Mouse (Mus musculus): Measurements from ENCODE around the gene Tmem101. TPM values are rescaled to one million over a fixed set of nuclear protein-coding genes. Genes with fewer than 3 reads are reported as not detected.

The Tmem101 gene
- polyA plus RNA-seq, 2 experiments, result 29.7 to 37.1 TPM

DNA sequence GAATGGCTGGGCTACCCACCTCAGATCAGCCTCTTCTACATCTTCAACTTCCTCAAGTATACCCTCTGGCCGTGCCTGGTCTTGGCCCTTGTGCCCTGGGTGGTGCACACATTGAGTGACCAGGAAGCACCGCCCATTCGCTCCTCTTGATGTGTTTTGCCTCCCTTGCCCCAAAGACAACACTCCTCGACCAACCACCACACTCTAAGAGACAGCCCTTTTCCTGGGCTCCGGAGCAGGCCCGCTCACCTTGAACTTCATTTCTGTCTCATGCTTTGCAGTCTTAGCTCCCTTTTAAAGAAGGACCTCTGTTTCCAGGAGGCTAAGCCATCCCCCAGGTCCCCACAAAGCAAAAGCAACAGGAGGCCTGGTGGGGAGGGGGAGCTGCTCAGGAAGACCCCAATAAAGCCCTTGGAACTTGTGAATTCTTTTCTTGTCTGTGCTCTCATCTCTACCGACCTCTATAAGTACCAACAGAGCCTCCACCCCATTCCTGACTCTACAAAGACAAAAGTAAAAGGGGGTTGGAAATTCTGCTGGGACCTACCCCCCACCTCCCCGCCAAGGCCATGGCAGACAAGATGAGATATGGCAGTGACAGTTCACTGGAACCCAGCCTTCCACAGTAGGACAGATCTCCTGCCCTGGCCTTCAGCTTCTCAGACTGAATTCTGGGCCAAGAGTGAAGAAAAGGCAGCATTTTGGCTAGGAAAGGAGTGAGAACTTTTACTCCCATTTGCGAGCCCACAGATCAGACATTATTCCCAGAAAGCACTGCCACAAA is 37.6 kb upstream of the Tmem101 start:
- no peak for DNase-seq (ENCODE audit: low spot score)
- WGBS, result 80% methylated on average over 9 of the region's 9 CpGs
- H3K36me3 ChIP-seq (ENCODE audit: control insufficient read depth, insufficient read depth, low read length), result peaks cover 58% of the 10 kb centered on the region

DNA sequence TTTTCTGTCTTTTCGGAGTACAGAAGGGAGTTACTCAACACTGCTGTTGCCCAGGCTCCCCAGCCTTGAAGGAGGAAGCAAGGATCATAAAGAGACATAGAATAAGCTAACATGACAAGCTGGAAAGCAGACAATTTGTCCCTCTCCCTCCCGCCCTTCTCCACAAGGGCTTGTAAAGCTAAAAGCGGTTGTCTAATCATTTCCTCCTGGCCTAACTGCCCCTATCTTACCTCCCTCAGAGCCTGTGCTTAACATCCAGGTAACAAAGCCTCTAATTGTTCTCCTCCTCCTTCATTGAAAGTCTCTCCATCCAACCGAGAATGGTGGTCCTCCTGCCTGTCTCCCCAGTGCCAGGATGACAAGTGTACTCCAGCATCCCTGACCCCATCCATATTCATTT is 34.6 kb upstream of the Tmem101 start:
- Histone ChIP-seq H3K27ac (replicated peaks; ENCODE audit: low read depth, low read length) (no peak overlapping the region), H3K4me1 (ENCODE audit: control insufficient read depth, insufficient read depth, low read length) (peaks cover 11% of the 10 kb centered on the region), H3K9ac (ENCODE audit: low read depth, low read length, severe bottlenecking) (0 out of 2 replicates have a peak overlapping the region, but pooled peaks have one; percentile 12), H3K4me3 (replicated peaks; ENCODE audit: low read length) (peak overlapping the region; percentile 44; the same call in 1 of the 2 replicates), H3K4me2 (replicated peaks; ENCODE audit: low read depth, low read length, severe bottlenecking) (peak overlapping the region; percentile 67), H3K27me3 (ENCODE audit: control insufficient read depth, insufficient read depth, low read length) (no peaks in the 10 kb centered on the region), H3K9me3 (ENCODE audit: control insufficient read depth, low read length) (no peaks in the 10 kb centered on the region), H3K36me3 (ENCODE audit: control insufficient read depth, insufficient read depth, low read length) (peaks cover 30% of the 10 kb centered on the region)
- ATAC-seq (ENCODE audit: low FRiP score, low read depth) (no peak), DNase-seq (ENCODE audit: low spot score) (no peak)
- whole genome bisulfite sequencing, result 23% methylated on average over 4 of the region's 4 CpGs
- no peak for TF ChIP-seq POLR2A (IDR thresholded peaks at IDR 0.05; ENCODE audit: borderline replicate concordance, extremely low read depth, insufficient read depth, insufficient read length)

More for the DNA sequence above, 37.6 kb upstream of the Tmem101 start:
- H3K4me1 ChIP-seq (ENCODE audit: control insufficient read depth, insufficient read depth, low read length), result peaks cover 11% of the 10 kb centered on the region
- H3K4me3 ChIP-seq (replicated peaks; ENCODE audit: low read length), result no peak overlapping the region
- TF ChIP-seq POLR2A (IDR thresholded peaks at IDR 0.05; ENCODE audit: borderline replicate concordance, extremely low read depth, insufficient read depth, insufficient read length), result no peak
- no peak for ATAC-seq (ENCODE audit: low FRiP score, low read depth)
- no peaks in the 10 kb centered on the region for H3K9me3 ChIP-seq (ENCODE audit: control insufficient read depth, low read length)
- H3K27me3 ChIP-seq (ENCODE audit: control insufficient read depth, insufficient read depth, low read length), result no peaks in the 10 kb centered on the region
- no peak overlapping the region for H3K4me2 ChIP-seq (replicated peaks; ENCODE audit: low read depth, low read length, severe bottlenecking)
- H3K9ac ChIP-seq (ENCODE audit: low read depth, low read length, severe bottlenecking), result no peak overlapping the region
- H3K27ac ChIP-seq (replicated peaks; ENCODE audit: low read depth, low read length), result no peak overlapping the region

DNA sequence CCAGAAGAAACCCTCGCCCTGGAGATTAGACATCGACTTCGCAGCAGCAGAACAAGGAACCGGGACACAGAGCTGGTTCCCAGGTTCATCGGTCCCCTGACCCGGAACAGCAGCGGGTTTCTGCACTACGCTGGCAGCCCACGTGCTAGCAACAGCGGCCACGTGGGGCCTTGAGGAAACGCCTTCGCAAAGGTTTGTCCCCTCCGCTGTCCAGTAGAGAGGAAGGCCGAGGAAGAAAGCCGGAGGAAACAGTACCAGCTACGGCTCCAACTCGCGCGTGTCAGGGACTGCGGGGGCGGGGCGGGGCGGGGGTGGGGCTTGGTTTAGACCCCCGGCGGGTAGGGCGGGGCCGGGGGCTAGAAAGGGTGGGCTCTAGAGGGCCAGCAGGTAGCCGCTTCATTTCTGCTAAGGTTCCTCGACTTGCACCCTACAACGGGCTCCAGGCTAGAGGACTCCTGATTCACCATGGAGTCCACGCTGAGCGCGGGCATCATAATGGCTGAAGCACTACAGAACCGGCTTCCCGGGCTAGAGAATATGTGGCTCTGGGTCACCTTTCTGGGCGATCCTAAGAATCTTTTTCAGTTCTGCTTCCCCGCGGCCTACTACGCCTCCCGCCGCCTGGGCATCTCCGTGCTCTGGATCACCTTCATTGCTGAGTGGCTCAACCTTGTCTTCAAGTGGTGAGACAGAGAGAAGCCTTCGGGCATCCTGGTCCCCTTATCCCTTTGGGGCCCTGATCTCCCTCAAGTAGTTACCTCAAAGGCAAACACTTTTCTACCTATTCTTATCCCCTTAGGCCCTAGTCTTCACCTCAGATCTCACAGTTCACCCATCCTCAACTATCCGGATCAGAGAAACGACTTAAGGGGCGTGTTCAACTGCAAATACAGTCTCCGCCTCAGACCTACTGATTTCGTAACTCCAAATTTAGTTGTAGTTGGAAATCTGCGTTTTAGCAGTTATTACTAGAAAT is 33.5 kb upstream of the Tmem101 start, which contains the start of gene G6pc3:
Gene G6pc3, plus strand, starts transcription at position 160 of the 976 bp plus-strand sequence.
- peaks cover 11% of the 10 kb centered on the region for H3K4me1 ChIP-seq (ENCODE audit: control insufficient read depth, insufficient read depth, low read length)
- H3K36me3 ChIP-seq (ENCODE audit: control insufficient read depth, insufficient read depth, low read length), result peaks cover 19% of the 10 kb centered on the region
- peak; percentile 90 for DNase-seq (ENCODE audit: low spot score)
- H3K27me3 ChIP-seq (ENCODE audit: control insufficient read depth, insufficient read depth, low read length), result no peaks in the 10 kb centered on the region
- peak; percentile 83 for ATAC-seq (ENCODE audit: low FRiP score, low read depth)
- no peaks in the 10 kb centered on the region for H3K9me3 ChIP-seq (ENCODE audit: control insufficient read depth, low read length)
- H3K4me2 ChIP-seq (replicated peaks; ENCODE audit: low read depth, low read length, severe bottlenecking), result peak within 1 kb of the TSS; percentile 67
- H3K27ac ChIP-seq (replicated peaks; ENCODE audit: low read depth, low read length), result peak within 1 kb of the TSS; percentile 21; the same call in 1 of the 2 replicates
- H3K4me3 ChIP-seq (replicated peaks; ENCODE audit: low read length), result peak within 1 kb of the TSS; percentile 44
- 2% methylated on average over 50 of the region's 50 CpGs for WGBS
- TF ChIP-seq POLR2A (IDR thresholded peaks at IDR 0.05; ENCODE audit: borderline replicate concordance, extremely low read depth, insufficient read depth, insufficient read length), result 0 out of 2 replicates have a peak, but pooled peaks have one; percentile 26
- peak within 1 kb of the TSS; percentile 52 for H3K9ac ChIP-seq (ENCODE audit: low read depth, low read length, severe bottlenecking)

DNA sequence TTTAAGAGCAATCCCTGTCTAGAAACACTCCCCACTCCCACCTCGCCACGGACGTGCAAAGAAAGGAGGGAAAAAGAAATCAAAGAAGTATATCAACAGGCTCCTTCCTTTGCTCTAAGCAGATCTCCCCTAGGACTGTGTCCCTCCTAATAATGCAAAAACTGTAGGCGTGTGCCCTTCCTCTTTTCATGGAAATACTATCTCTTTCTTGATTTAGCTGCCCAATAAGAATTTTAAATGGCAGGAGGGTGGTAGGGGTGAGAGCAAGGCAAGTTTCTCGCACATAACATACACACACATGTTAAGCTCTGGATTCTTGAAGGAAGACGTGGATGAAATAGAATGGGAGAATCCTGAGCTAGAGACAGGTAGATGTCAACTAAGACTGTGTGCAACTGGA is 32.8 kb upstream of the Tmem101 start:
- no peaks in the 10 kb centered on the region for H3K27me3 ChIP-seq (ENCODE audit: control insufficient read depth, insufficient read depth, low read length)
- no peak for ATAC-seq (ENCODE audit: low FRiP score, low read depth)
- no peak overlapping the region for H3K27ac ChIP-seq (replicated peaks; ENCODE audit: low read depth, low read length)
- no peak for TF ChIP-seq POLR2A (IDR thresholded peaks at IDR 0.05; ENCODE audit: borderline replicate concordance, extremely low read depth, insufficient read depth, insufficient read length)
- peak overlapping the region; percentile 52; the same call in 1 of the 2 replicates for H3K9ac ChIP-seq (ENCODE audit: low read depth, low read length, severe bottlenecking)
- H3K36me3 ChIP-seq (ENCODE audit: control insufficient read depth, insufficient read depth, low read length), result peaks cover 11% of the 10 kb centered on the region
- no peak for DNase-seq (ENCODE audit: low spot score)
- H3K9me3 ChIP-seq (ENCODE audit: control insufficient read depth, low read length), result no peaks in the 10 kb centered on the region
- 74% methylated on average over 6 of the region's 6 CpGs for WGBS
- H3K4me1 ChIP-seq (ENCODE audit: control insufficient read depth, insufficient read depth, low read length), result peaks cover 13% of the 10 kb centered on the region
- peak overlapping the region; percentile 67 for H3K4me2 ChIP-seq (replicated peaks; ENCODE audit: low read depth, low read length, severe bottlenecking)
- peak overlapping the region; percentile 44 for H3K4me3 ChIP-seq (replicated peaks; ENCODE audit: low read length)

DNA sequence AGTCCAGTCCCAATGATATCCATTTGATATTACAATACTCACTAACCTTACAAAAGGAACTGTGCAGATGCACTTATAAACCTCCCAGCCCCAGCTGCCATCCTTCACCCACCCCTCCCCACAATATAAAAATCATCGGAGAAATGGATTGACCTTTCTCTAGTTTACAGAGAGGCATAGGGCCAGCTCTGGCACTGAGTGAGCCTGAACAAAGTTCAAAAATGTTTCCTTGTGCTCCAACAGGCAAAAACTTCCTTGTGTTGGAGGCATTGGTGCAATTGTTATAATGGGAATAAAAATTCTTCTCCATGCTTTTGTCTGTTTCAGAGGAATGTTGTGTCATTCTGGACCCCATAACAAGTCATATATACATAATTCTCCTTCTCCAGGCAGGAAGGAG is 30.0 kb upstream of the Tmem101 start:
- no peaks in the 10 kb centered on the region for H3K27me3 ChIP-seq (ENCODE audit: control insufficient read depth, insufficient read depth, low read length)
- H3K9ac ChIP-seq (ENCODE audit: low read depth, low read length, severe bottlenecking), result no peak overlapping the region
- no peak overlapping the region for H3K4me3 ChIP-seq (replicated peaks; ENCODE audit: low read length)
- WGBS, result 79% methylated on average over 1 of the region's 1 CpGs
- H3K9me3 ChIP-seq (ENCODE audit: control insufficient read depth, low read length), result no peaks in the 10 kb centered on the region
- no peak for TF ChIP-seq POLR2A (IDR thresholded peaks at IDR 0.05; ENCODE audit: borderline replicate concordance, extremely low read depth, insufficient read depth, insufficient read length)
- peaks cover 16% of the 10 kb centered on the region for H3K36me3 ChIP-seq (ENCODE audit: control insufficient read depth, insufficient read depth, low read length)
- peaks cover 15% of the 10 kb centered on the region for H3K4me1 ChIP-seq (ENCODE audit: control insufficient read depth, insufficient read depth, low read length)
- DNase-seq (ENCODE audit: low spot score) (no peak), ATAC-seq (ENCODE audit: low FRiP score, low read depth) (no peak)
- H3K27ac ChIP-seq (replicated peaks; ENCODE audit: low read depth, low read length), result no peak overlapping the region
- no peak overlapping the region for H3K4me2 ChIP-seq (replicated peaks; ENCODE audit: low read depth, low read length, severe bottlenecking)
